Mouse (Mus musculus) spleen, adult 2 months (tissue): ENCODE measurements around the gene Clec2e. TPM values are rescaled to one million over a fixed set of nuclear protein-coding genes. Genes with fewer than 3 reads are reported as not detected.
"Not testable (repeated sequence)": the region's sequence is repeated elsewhere in the genome, so short reads cannot be mapped to it uniquely, and the experiment has no call there.

Experiments
- DNase-seq, 2 experiments: peaks; one replicate each; pipeline versions ENCODE4 v3.0.0 to v3.0.0-alpha.2; 2012 to 2021; ENCODE audit warnings: low spot score in 2 of 2, low read depth in 1 of 2
- H3K27ac ChIP-seq: fragments of 200-500 bp; 2 replicates; pipeline ENCODE4 v1.5.1; 2012; ENCODE audit warnings: low read length, inconsistent platforms; ENCODE audit not compliant: insufficient read depth
- H3K27me3 ChIP-seq: fragments of 200-500 bp; 2 replicates; pipeline ENCODE4 v1.6.1; 2012; ENCODE audit warnings: mild to moderate bottlenecking, moderate library complexity, low read length, inconsistent platforms; ENCODE audit not compliant: control insufficient read depth, insufficient read depth
- H3K36me3 ChIP-seq: fragments of 200-500 bp; 2 replicates; pipeline ENCODE4 v1.6.1; 2012; ENCODE audit warnings: mild to moderate bottlenecking, low read length, inconsistent platforms; ENCODE audit not compliant: control insufficient read depth, insufficient read depth
- H3K4me1 ChIP-seq: fragments of 200-500 bp; 2 replicates; pipeline ENCODE4 v1.6.1; 2011; ENCODE audit warnings: inconsistent platforms; ENCODE audit not compliant: control insufficient read depth, insufficient read depth, insufficient read length
- H3K4me3 ChIP-seq: fragments of 200-500 bp; 2 replicates; pipeline ENCODE4 v1.5.1; 2011; ENCODE audit warnings: mild to moderate bottlenecking, inconsistent platforms; ENCODE audit not compliant: insufficient read depth, insufficient read length; ENCODE audit errors: extremely low read depth
- CTCF ChIP-seq: fragments of 200-500 bp; IDR thresholded peaks from 2 replicates; pipeline ENCODE4 v1.5.1; 2011; ENCODE audit warnings: mild to moderate bottlenecking, inconsistent platforms; ENCODE audit not compliant: insufficient read depth, insufficient read length, insufficient replicate concordance; ENCODE audit errors: extremely low read depth
- POLR2A ChIP-seq: fragments of 200-500 bp; IDR thresholded peaks from 2 replicates; pipeline ENCODE4 v1.6.1; 2011; ENCODE audit warnings: low read depth, low read length, inconsistent platforms
- WGBS: fragments of 180-500 bp; shearing (Covaris S2); methylation state at CpG from one replicate; pipeline ENCODE4 v1.1.7; 2018; 5-methylcytosine and 5-hydroxymethylcytosine counted together
- polyA plus RNA-seq: library from polyadenylated mRNA; depleted of rRNA; stranded (reverse); fragments of >200 nt; gene quantifications from 2 replicates; pipeline ENCODE4 v1.2.3, GENCODE M21; 2012

The Clec2e gene
- polyA plus RNA-seq, 1 experiment = not detected

DNA sequence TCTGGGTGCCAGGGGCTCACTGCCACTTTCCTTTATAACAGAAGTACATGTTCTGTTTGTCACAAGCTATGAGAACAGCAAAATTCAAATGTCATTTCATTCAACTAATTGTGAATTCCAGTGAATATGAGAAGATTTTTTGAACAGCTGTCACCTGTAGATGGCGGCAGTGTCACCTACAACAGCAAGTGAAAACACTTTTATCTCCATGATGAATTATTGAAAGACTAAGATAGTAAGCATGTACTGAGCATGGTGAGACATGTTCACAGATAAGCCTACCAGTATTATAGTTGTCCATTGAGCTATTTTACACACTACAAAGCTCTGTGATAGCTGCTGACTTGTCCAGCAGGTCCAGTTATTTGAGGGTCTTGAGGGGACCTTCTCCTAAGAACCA is 12.6 kb downstream of the Clec2e start:
- Histone ChIP-seq H3K4me3 (no peak overlapping the region), H3K27ac (no peak overlapping the region), H3K36me3 (no peaks in the 10 kb centered on the region), H3K27me3 (no peaks in the 10 kb centered on the region), H3K4me1 (no peaks in the 10 kb centered on the region)
- TF ChIP-seq POLR2A = no peak
- no peak for TF ChIP-seq CTCF
- DNase-seq = no peak
- WGBS = 92% methylated on average over 1 of the region's 1 CpGs

DNA sequence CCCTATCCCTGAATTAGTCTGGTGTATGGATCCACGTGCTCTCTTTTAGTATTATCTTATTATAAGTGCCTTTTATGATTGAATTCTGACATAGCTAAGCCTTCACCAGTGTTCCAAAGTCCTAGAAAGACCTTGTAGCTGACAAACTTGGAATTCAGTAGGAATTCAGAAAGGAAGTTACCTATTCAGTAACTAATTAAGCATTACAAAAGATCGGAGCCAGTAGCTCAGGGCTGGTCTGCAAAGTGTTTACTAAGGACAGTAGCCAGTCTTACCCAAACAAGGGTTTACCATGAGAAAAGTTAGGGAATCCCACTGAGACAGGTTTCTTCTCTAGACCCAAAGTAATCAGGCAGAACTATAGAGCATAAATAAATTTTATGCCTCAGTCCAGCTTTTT is 14.7 kb downstream of the Clec2e start:
- not testable (repeated sequence) for DNase-seq, H3K27ac ChIP-seq, H3K4me1 ChIP-seq, H3K4me3 ChIP-seq, H3K27me3 ChIP-seq, H3K36me3 ChIP-seq
- 89% methylated on average over 2 of the region's 2 CpGs for WGBS

DNA sequence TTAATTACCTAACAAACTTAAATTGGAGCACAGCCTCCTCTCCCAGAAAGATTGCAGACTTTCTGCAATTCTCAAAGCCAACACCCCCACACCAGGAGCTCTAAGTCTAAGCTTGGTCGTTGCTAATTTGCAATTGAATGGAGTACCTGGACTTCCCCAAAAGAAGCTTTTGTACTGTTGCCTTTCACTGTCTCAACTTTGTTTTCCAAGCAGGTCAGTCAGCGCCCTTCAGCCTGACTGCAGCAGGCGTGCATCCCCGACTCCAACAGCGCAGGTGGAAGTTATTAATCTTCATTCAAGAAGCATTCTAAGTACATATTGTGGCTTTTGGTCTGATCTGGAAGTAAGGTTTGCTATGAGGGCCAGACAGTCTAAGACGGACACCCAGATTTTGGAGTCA is 15.6 kb downstream of the Clec2e start:
- DNase-seq = no peak
- no peaks in the 10 kb centered on the region for H3K36me3 ChIP-seq
- H3K27me3 ChIP-seq = no peaks in the 10 kb centered on the region
- WGBS = 91% methylated on average over 6 of the region's 6 CpGs
- no peak overlapping the region for H3K27ac ChIP-seq
- TF ChIP-seq CTCF (no peak), POLR2A (no peak)
- no peak overlapping the region for H3K4me3 ChIP-seq
- H3K4me1 ChIP-seq = no peaks in the 10 kb centered on the region

- H3K36me3 ChIP-seq = no peaks in the 10 kb centered on the region
- no peaks in the 10 kb centered on the region for H3K27me3 ChIP-seq
- no peaks in the 10 kb centered on the region for H3K4me1 ChIP-seq
- peak; percentile 36 to 47 for DNase-seq
- H3K4me3 ChIP-seq = no peak overlapping the region
- TF ChIP-seq CTCF (no peak), POLR2A (no peak)
- H3K27ac ChIP-seq = no peak overlapping the region
- WGBS = 35% methylated on average over 1 of the region's 1 CpGs
Measured at GRCm38 (mm10) chr6:129066986-129067385, 33.7 kb downstream of the Clec2e start.

GRCm38 (mm10) chr6:129066530-129066929 is 34.2 kb downstream of the Clec2e start:
- H3K27ac ChIP-seq = no peak overlapping the region
- no peaks in the 10 kb centered on the region for H3K27me3 ChIP-seq
- no peak for DNase-seq
- TF ChIP-seq CTCF (no peak), POLR2A (no peak)
- H3K4me3 ChIP-seq = no peak overlapping the region
- H3K36me3 ChIP-seq = no peaks in the 10 kb centered on the region
- H3K4me1 ChIP-seq = no peaks in the 10 kb centered on the region

DNA sequence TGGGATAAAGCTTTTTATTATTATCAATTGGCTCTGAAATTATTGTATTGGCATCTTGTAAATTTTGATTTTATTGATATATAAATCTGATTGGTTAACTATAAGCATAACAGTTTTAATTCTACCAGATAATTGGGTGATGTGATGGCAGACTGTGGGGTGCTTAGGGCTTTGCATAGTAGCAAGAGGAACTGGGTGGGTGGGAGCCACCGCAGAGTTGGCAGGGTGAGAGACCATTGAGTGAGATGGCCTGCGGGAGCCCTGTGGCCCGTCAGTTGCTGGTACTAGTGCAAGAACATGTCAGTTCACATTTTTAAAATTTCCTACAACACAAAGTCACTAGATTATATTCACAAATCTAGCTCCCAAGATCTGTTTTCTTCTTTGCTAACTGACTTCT is 34.9 kb downstream of the Clec2e start:
- H3K4me3 ChIP-seq = no peak overlapping the region
- no peaks in the 10 kb centered on the region for H3K4me1 ChIP-seq
- H3K27ac ChIP-seq = no peak overlapping the region
- no peaks in the 10 kb centered on the region for H3K27me3 ChIP-seq
- whole genome bisulfite sequencing = 62% methylated on average over 3 of the region's 3 CpGs
- no peaks in the 10 kb centered on the region for H3K36me3 ChIP-seq
- no peak for TF ChIP-seq POLR2A
- TF ChIP-seq CTCF = no peak
- no peak for DNase-seq

DNA sequence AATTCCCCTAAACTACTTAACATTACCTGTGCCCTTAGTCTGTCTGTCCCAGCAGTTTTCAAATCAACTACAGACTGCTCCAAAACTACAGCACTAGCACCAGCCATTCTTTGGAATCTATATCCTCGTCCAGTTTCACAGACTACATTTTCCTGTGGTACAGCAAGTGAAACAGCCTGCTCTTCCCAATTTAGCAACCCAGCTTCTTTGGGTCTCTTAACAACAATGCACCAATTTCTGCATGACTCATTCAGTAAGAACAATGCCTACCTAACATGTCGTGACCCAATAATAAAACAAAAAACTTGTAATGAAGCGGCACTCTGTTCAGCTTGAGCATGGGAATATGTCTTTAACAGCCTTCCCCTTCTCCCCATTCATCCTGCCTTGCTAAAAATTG is 35.3 kb downstream of the Clec2e start:
- no peak overlapping the region for H3K27ac ChIP-seq
- no peaks in the 10 kb centered on the region for H3K4me1 ChIP-seq
- 69% methylated on average over 3 of the region's 3 CpGs for WGBS
- H3K4me3 ChIP-seq = no peak overlapping the region
- no peaks in the 10 kb centered on the region for H3K27me3 ChIP-seq
- TF ChIP-seq CTCF (no peak), POLR2A (no peak)
- DNase-seq = no peak
- no peaks in the 10 kb centered on the region for H3K36me3 ChIP-seq

DNA sequence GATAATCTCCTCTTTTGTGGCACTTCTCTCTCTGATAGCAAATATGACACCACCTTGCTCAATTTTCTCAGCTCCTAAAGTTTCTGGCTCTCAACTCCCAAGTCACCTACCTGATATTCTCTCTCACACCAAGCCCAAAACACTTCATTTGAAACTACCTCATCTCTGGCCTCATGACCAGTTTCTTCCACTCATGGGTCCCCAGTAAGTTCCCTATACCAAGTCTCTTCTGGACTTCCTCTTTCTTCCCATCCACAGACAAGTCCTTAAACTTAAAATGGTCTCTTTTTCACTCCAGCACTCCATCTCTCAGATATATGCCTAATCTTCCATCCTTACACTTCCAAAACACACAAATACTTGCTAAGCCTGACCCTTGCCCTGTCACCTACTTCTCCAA is 42.7 kb downstream of the Clec2e start:
- no peak for TF ChIP-seq POLR2A
- TF ChIP-seq CTCF = no peak
- H3K27ac ChIP-seq = no peak overlapping the region
- no peak for DNase-seq
- no peaks in the 10 kb centered on the region for H3K27me3 ChIP-seq
- H3K36me3 ChIP-seq = no peaks in the 10 kb centered on the region
- H3K4me3 ChIP-seq = no peak overlapping the region
- no peaks in the 10 kb centered on the region for H3K4me1 ChIP-seq
